Mouse (Mus musculus) gastrocnemius, postnatal 25 days (tissue): Measurements from ENCODE around the gene Cpt1a. TPM values are rescaled to one million over a fixed set of nuclear protein-coding genes. Genes with fewer than 3 reads are reported as not detected.

Source experiments
- DNase-seq: peaks from one replicate; pipeline ENCODE4 v3.0.0; 2022
- total RNA-seq, 2 experiments: library from RNA; stranded (reverse); gene quantifications; 1 replicate in 1 of 2; 2 replicates in 1 of 2; pipeline ENCODE4 v1.2.3; 2021

Cpt1a gene
- total RNA-seq, 2 experiments from 2014 or later = 13.8 to 14.3 TPM

DNA sequence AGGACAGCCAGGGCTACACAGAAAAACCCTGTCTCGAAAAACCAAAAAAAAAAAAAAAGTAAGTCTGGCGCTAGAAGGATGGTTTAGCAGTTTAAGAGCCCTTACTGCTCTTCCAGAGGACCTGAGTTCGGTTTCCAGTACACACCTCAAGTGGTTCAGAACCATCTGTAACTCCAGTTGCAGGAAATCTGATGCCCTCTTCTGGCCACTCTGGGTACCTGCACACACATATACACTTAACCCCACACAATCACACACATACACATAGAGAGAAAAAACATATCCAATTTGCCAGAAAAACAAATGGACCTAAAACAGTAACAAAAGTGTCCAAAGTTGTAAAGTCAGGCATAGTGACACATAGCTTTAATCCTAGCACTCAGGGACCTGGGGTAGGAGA lies 43.0 kb downstream of the Cpt1a start:
- no peak for DNase-seq

DNA sequence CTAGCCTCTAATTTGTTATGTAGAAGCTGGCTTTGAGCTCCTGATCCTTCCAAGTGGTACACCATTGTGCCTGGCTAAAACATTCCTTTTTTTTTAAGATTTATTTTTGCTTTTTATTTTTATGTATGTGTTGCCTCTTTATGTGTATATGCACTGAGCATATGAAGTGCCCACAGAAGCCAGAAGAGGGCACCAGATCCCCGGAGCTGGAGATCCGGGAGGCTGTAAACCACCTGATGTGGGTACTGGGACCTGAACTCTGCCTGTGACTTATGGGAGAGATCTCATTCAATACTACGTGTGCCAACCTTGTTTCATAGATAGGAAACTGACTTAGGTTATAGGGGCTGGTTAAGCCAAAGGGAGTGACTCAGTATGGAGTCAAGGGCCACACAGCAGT lies 46.1 kb downstream of the Cpt1a start:
- DNase-seq = no peak

GRCm38 (mm10) chr19:3373380-3373779 lies 51.2 kb downstream of the Cpt1a start:
- no peak for DNase-seq

GRCm38 (mm10) chr19:3374028-3374427 lies 51.9 kb downstream of the Cpt1a start:
- no peak for DNase-seq

DNA sequence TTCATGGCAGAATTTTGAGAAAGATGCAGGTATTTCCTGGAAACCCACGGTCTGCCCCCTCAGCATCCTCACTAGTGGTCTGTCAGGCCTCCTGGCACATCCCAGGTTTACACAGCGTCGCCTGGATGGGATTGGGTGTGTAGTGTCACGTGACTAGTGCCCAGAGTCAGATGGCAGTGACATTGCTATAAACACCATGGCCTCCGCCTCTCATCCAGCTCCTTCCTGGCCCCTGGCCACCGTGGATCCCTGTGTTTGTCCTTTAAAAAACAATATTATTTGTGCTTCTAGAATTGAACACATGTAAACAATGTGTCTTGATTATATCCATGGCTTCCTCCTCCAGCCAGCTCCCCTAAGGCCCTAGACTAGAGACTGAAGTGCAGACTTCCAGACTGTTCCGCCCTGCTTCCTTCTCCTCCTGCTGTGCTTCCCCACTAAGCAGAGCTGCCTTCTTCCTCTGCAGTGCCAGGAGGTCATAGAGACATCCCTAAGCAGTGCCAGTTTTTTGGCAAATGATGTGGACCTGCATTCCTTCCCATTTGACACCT lies 53.9 kb downstream of the Cpt1a start:
- DNase-seq = no peak

DNA sequence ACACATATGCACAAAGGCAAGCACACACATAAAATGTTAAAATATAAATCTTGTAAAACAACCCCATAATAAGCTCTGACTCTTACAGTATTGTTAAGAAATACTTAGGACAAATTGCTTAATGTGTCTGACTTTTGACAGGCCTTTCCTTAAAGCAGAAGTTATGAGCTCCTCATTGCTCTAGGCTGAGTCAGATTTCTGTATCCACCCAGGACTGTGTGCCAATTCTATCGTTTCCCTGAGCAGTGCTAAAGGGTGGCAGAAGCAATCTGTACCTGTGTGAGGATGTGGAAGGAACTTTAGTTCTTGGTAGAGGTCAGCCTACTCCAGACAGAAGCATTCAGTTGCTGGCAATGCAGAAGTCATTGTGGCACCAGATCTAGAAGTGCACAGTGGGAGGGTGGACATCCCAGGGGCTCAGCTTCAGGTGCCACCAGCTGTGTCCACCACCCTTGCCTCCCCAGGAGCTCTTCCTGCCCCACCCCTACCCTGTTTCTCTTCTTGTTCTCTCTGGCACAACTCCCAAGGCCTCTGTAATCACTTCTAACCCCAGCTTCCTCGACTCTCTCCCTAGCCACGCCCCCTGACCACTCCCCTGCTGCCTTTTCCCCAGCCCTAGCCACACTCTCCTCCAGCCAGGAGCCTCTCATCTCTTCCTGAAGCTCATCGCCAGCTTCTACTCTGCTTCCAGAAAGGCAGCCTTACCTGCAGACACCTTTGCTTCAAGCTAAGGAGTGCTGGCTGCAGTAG lies 55.0 kb downstream of the Cpt1a start:
- DNase-seq = no peak

DNA sequence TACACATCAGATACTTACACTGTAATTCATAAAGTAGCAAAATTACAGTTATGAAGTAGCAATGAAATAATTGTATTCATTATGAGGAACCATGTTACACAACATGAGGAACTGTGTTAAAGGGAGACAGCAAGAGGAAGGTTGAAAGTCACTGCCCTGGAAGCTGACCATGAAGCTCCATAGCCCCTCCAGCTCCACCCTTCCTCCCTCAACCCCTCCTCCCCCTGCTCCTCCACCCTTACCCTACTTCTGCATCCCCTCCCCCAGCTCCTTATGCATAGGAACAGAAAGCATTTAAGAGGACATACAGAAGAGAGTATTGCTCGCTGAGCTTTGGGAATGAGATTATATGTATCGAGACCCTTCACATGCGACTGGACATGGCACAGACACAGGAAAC lies 56.5 kb downstream of the Cpt1a start:
- no peak for DNase-seq

- DNase-seq = no peak
Measured at GRCm38 (mm10) chr19:3388061-3388460, 65.9 kb downstream of the Cpt1a start.

DNA sequence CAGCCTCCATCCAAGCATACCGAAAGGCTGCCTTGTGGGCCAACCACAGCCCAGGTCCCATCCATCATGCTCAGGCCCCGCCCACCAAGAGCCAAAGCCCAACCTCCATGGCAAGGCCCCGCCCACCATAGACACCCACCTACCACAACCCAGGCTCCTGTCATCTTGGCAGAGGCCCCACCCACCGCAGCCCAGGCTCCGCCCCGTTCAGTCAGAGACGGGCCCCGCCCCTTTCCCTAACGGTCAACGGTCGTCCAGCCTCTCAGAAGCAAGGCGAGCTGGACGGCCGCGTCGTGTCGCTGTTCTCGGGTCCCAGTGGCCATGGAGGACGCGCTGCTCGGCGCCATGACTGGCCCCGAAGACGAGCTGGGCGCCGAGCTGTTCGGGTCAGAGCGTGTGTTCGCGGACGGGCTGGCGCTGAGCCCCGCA lies 66.5 kb downstream of the Cpt1a start, which contains the start of gene Tesmin:
TSS of gene Tesmin (plus strand) at position 229 of the 429 bp plus-strand sequence.
- peak; percentile 80 for DNase-seq

- peak; percentile 85 for DNase-seq
Measured at GRCm38 (mm10) chr19:3389089-3389488, 67.0 kb downstream of the Cpt1a start.

DNA sequence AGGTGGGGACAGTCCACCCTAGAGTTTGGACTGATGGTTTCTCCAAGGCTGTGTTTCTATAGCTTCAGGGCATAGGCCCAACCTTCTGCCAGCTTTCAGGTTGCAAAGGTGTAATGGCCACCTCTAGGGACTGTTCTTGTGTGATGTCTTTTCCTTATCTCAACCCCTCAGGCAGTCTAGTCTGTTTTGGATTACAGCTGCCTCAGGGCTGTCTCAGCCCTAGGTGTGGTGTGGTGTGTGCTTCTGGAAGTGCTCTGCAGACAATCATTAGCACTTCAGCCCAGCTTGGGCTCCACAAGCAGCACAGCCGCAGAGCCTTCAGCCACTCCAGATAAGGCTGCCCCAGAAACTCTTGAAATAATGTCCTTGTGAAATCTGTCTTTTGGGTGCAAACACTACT lies 70.2 kb downstream of the Cpt1a start:
- DNase-seq = no peak

DNA sequence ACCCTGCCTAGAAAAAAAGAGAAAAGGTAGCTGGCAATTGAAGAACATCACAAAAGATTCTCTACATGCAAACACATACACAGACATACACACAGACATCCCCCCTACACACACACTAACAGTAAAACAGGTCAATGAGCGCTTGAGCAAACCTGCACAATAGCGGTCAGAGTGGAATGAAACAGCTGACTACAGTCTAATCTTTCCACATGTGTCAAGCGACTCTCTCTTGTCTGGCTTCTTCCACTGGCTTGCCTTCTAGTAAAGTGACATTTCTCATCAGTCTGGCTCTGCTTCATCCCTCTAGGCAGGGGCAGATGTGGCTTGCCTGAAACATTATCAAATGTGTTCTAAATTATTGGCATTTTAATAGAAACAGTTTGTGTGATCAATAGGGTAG lies 72.1 kb downstream of the Cpt1a start:
- no peak for DNase-seq

- DNase-seq = no peak
Measured at GRCm38 (mm10) chr19:3400057-3400456, 77.9 kb downstream of the Cpt1a start.

DNA sequence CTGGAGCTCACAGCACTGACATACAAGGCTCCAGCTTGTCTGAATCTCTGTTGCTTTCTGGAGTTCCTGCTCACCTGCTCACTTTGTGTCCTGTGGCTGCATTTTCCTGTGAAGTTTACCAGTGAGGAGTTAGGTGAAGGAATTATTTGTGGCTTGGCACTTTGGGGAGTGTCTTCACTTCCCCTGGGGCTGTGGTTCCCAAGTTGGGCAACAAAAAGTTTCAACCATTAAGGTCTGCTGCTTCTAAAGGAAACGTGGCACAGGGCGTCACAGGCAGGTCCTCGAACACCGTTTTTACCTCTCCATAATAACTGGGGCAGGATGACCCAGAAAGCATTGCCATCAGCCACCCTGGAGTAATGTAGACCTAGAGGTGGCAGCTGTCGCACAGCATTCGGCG lies 79.4 kb downstream of the Cpt1a start:
- DNase-seq = no peak

- no peak for DNase-seq
Measured at GRCm38 (mm10) chr19:3401943-3402342, 79.8 kb downstream of the Cpt1a start.

- DNase-seq = no peak
Measured at GRCm38 (mm10) chr19:3402390-3402789, 80.3 kb downstream of the Cpt1a start.

DNA sequence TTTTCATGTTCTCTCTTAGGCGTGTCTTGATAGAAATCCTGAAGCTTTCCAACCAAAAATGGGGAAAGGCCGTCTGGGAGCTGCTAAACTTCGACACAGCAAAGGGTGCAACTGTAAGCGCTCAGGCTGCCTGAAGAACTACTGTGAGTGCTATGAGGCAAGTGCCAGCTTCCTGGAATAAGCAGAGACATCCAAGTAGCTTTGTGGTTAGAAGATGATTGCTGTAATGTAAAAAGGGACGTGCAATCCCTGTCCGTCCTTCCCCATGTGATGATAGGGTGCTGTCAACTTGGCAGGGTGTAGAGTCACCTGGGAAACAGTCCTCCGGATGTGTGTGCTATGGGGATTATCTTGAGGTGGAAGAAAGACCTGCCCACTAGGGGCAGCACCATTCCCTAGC lies 81.9 kb downstream of the Cpt1a start:
- DNase-seq = no peak

- no peak for DNase-seq
Measured at GRCm38 (mm10) chr19:3405531-3406281, 83.6 kb downstream of the Cpt1a start.

GRCm38 (mm10) chr19:3414268-3414733 lies 92.2 kb downstream of the Cpt1a start, which contains the start of gene Gal:
TSS of gene Gal (minus strand) at chr19:3414544.
- DNase-seq = peak; percentile 23

GRCm38 (mm10) chr19:3419251-3419650 lies 97.1 kb downstream of the Cpt1a start:
- no peak for DNase-seq

DNA sequence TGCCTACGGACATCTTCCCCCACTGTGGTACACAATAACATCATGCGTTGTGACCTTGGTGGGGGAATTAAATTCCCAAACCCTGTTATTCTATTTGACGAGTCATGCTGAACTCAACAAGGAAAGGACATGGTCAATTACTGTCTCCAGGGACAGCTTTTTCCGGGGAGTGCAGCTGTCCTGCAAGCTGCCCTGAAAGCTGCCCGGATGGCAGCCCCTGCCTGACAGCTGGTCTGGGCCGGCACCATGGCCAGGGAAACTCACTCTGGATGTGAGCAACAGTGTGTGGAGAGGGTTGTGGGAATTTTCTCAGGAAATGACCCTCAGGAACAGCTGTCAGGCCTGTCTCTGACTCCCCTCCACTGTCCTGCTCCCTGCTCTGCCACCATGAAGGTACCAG lies 100.4 kb downstream of the Cpt1a start:
- DNase-seq = peak; percentile 19

- no peak for DNase-seq
Measured at GRCm38 (mm10) chr19:3422981-3423380, 100.8 kb downstream of the Cpt1a start.

DNA sequence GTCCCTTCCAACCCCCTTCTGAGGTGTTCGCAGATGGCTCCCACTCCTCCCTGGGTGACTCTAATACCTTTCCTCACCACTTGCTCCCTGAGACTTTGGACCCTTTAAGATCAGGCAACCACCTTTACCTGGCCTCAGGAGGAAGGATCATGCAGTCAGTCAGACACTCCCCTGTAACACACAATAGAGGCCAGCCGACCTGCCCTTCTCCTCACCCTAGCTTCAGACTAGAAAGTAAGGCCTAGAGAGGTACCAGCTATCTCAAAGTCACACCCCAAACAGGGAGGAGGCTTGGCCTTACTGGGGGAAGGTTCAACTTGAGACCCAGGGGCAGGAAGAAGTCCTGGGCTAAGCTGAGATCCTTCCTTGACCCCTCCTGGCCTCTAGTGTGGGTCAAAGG lies 102.1 kb downstream of the Cpt1a start:
- DNase-seq = no peak
